Mouse (Mus musculus) myocyte (in vitro differentiated cells): ENCODE data around the gene Glrx.

Experiments used
- MYOG ChIP-seq, 3 experiments: IDR thresholded peaks; one replicate each; pipeline ENCODE4 v1.6.1; 2011; ENCODE audit warnings: control low read depth in 2 of 3, low read depth in 2 of 3, mild to moderate bottlenecking in 2 of 3; ENCODE audit not compliant: insufficient read length in 2 of 3, control insufficient read depth in 1 of 3, insufficient read depth in 1 of 3
- POLR2A ChIP-seq: IDR thresholded peaks from one replicate; pipeline ENCODE4 v1.6.1; 2011; ENCODE audit warnings: low read depth, mild to moderate bottlenecking, control low read depth, moderate library complexity; ENCODE audit not compliant: insufficient read length
- POLR2AphosphoS2 ChIP-seq: IDR thresholded peaks from one replicate; pipeline ENCODE4 v1.6.1; 2011; ENCODE audit warnings: low read depth, control low read depth; ENCODE audit not compliant: insufficient read length
- TCF12 ChIP-seq: IDR thresholded peaks from one replicate; pipeline ENCODE4 v1.6.1; 2011; ENCODE audit warnings: mild to moderate bottlenecking, control low read depth; ENCODE audit not compliant: poor library complexity, insufficient read depth, severe bottlenecking
- TCF3 ChIP-seq: IDR thresholded peaks from one replicate; pipeline ENCODE4 v1.6.1; 2011; ENCODE audit warnings: low read depth, control low read depth; ENCODE audit not compliant: insufficient read length

- TF ChIP-seq POLR2A (no peak), POLR2AphosphoS2 (no peak), TCF12 (no peak), TCF3 (no peak), MYOG (IDR thresholded peaks at IDR 0.05; ENCODE audit: control insufficient read depth in 1 of 3, insufficient read depth in 1 of 3, insufficient read length in 2 of 3, low read depth in 2 of 3) (no peak)
Measured at GRCm38 (mm10) chr13:75843993-75844683, 4.5 kb downstream of the Glrx start.
